Mouse (Mus musculus): ENCODE data around the gene Olfr1214. TPM values are rescaled to one million over a fixed set of nuclear protein-coding genes. Genes with fewer than 3 reads are reported as not detected.

Gene Olfr1214
- polyA plus RNA-seq, 1 experiment from 2014 or later, result not detected

Other genes starting within 250 kb of the Olfr1214 start
- gene Olfr1198, start 241.3 kb downstream of the Olfr1214 start, polyA plus RNA-seq (2015; fragmentation: Nextera tagmentation; extraction: Ambion mirVana), result not detected in 2 replicates
- gene Olfr1199, start 232.2 kb downstream of the Olfr1214 start, polyA plus RNA-seq (2015; fragmentation: Nextera tagmentation; extraction: Ambion mirVana), result not detected in 2 replicates
- gene Olfr1200, start 222.2 kb downstream of the Olfr1214 start, polyA plus RNA-seq (2015; fragmentation: Nextera tagmentation; extraction: Ambion mirVana), result not detected in 2 replicates
- not detected in 2 replicates for gene Olfr1201, start 199.6 kb downstream of the Olfr1214 start, polyA plus RNA-seq (2015; fragmentation: Nextera tagmentation; extraction: Ambion mirVana)
- not detected in 2 replicates for gene Olfr1202, start 178.2 kb downstream of the Olfr1214 start, polyA plus RNA-seq (2015; fragmentation: Nextera tagmentation; extraction: Ambion mirVana)
- gene Olfr1205, start 162.9 kb downstream of the Olfr1214 start, polyA plus RNA-seq (2015; fragmentation: Nextera tagmentation; extraction: Ambion mirVana), result not detected in 2 replicates
- not detected in 2 replicates for gene Olfr1204, start 143.4 kb downstream of the Olfr1214 start, polyA plus RNA-seq (2015; fragmentation: Nextera tagmentation; extraction: Ambion mirVana)
- gene Olfr1206, start 129.4 kb downstream of the Olfr1214 start, polyA plus RNA-seq (2015; fragmentation: Nextera tagmentation; extraction: Ambion mirVana), result not detected in 2 replicates
- not detected in 2 replicates for gene Olfr1208, start 90.3 kb downstream of the Olfr1214 start, polyA plus RNA-seq (2015; fragmentation: Nextera tagmentation; extraction: Ambion mirVana)
- gene Olfr1209, start 77.5 kb downstream of the Olfr1214 start, polyA plus RNA-seq (2015; fragmentation: Nextera tagmentation; extraction: Ambion mirVana), result not detected in 2 replicates
- not detected in 2 replicates for gene Olfr1211, start 54.5 kb downstream of the Olfr1214 start, polyA plus RNA-seq (2015; fragmentation: Nextera tagmentation; extraction: Ambion mirVana)
- not detected in 2 replicates for gene Olfr1212, start 38.7 kb downstream of the Olfr1214 start, polyA plus RNA-seq (2015; fragmentation: Nextera tagmentation; extraction: Ambion mirVana)
- not detected in 2 replicates for gene Gm13762, start 12.4 kb downstream of the Olfr1214 start, polyA plus RNA-seq (2015; fragmentation: Nextera tagmentation; extraction: Ambion mirVana)
- gene Olfr1215, start 14.3 kb upstream of the Olfr1214 start, polyA plus RNA-seq (2015; fragmentation: Nextera tagmentation; extraction: Ambion mirVana), result not detected in 2 replicates
- not detected in 2 replicates for gene Olfr1216, start 25.7 kb upstream of the Olfr1214 start, polyA plus RNA-seq (2015; fragmentation: Nextera tagmentation; extraction: Ambion mirVana)
- gene Olfr1217, start 39.4 kb upstream of the Olfr1214 start, polyA plus RNA-seq (2015; fragmentation: Nextera tagmentation; extraction: Ambion mirVana), result not detected in 2 replicates
- not detected in 2 replicates for gene Olfr1218, start 68.5 kb upstream of the Olfr1214 start, polyA plus RNA-seq (2015; fragmentation: Nextera tagmentation; extraction: Ambion mirVana)
- not detected in 2 replicates for gene Olfr1219, start 90.9 kb upstream of the Olfr1214 start, polyA plus RNA-seq (2015; fragmentation: Nextera tagmentation; extraction: Ambion mirVana)
- gene Olfr1220, start 114.2 kb upstream of the Olfr1214 start, polyA plus RNA-seq (2015; fragmentation: Nextera tagmentation; extraction: Ambion mirVana), result not detected in 2 replicates
- not detected in 2 replicates for gene Olfr1221, start 124.6 kb upstream of the Olfr1214 start, polyA plus RNA-seq (2015; fragmentation: Nextera tagmentation; extraction: Ambion mirVana)
- not detected in 2 replicates for gene Olfr1222, start 140.4 kb upstream of the Olfr1214 start, polyA plus RNA-seq (2015; fragmentation: Nextera tagmentation; extraction: Ambion mirVana)
- gene Olfr1223, start 158.9 kb upstream of the Olfr1214 start, polyA plus RNA-seq (2015; fragmentation: Nextera tagmentation; extraction: Ambion mirVana), result not detected in 2 replicates
- gene Olfr1224-ps1, start 171.4 kb upstream of the Olfr1214 start, polyA plus RNA-seq (2015; fragmentation: Nextera tagmentation; extraction: Ambion mirVana), result not detected in 2 replicates
- not detected in 2 replicates for gene Olfr1225, start 182.0 kb upstream of the Olfr1214 start, polyA plus RNA-seq (2015; fragmentation: Nextera tagmentation; extraction: Ambion mirVana)
- not detected in 2 replicates for gene Olfr1226, start 207.4 kb upstream of the Olfr1214 start, polyA plus RNA-seq (2015; fragmentation: Nextera tagmentation; extraction: Ambion mirVana)

Measured in hindbrain, embryonic 16.5 days (tissue).